Mouse (Mus musculus) lung, adult 18-20 months (tissue): ENCODE data around the gene Vmn1r86.
A peak's percentile ranks its signal among the peaks of the same experiment; 100 is the strongest.
"Not testable (repeated sequence)": the region's sequence is repeated elsewhere in the genome, so short reads cannot be mapped to it uniquely, and the experiment has no call there.

Experiments used
- DNase-seq, 2 experiments: peaks; one replicate each; pipeline ENCODE4 v3.0.0; 2022; ENCODE audit warnings: mixed read lengths in 2 of 2

Gene Vmn1r86

GRCm38 (mm10) chr7:13119817-13120216 is at the start of gene Vmn1r86:
Gene Vmn1r86 (minus strand): TSS chr7:13119917.
- no peak for DNase-seq

- DNase-seq, result no peak
Observed at GRCm38 (mm10) chr7:13159268-13159667, 39.6 kb upstream of the Vmn1r86 start, which contains the start of gene Vmn1r88. Gene Vmn1r88 (plus strand): TSS chr7:13159568.

- DNase-seq, result no peak
Observed at GRCm38 (mm10) chr7:13140057-13140456, 20.3 kb upstream of the Vmn1r86 start, which contains the start of gene Vmn1r87. Gene Vmn1r87 (minus strand): TSS chr7:13140157.

- no peak for DNase-seq
Observed at GRCm38 (mm10) chr7:13137340-13137739, 17.6 kb upstream of the Vmn1r86 start.

- no peak for DNase-seq
Observed at GRCm38 (mm10) chr7:13131856-13132255, 12.1 kb upstream of the Vmn1r86 start.

GRCm38 (mm10) chr7:13123554-13124153 is 3.9 kb upstream of the Vmn1r86 start:
- DNase-seq, result peak; percentile 2 to 9

- DNase-seq, result no peak
Observed at GRCm38 (mm10) chr7:13095073-13095472, 24.6 kb downstream of the Vmn1r86 start, which contains the start of gene Vmn1r85. Gene Vmn1r85 (minus strand): TSS chr7:13095173.

GRCm38 (mm10) chr7:13072293-13072692 is 47.4 kb downstream of the Vmn1r86 start:
- DNase-seq, result no peak

GRCm38 (mm10) chr7:13063399-13063798 is 56.3 kb downstream of the Vmn1r86 start:
- DNase-seq, result not testable (repeated sequence)

- no peak for DNase-seq
Observed at GRCm38 (mm10) chr7:13059536-13059935, 60.2 kb downstream of the Vmn1r86 start.

- no peak for DNase-seq
Observed at GRCm38 (mm10) chr7:13056913-13057700, 62.6 kb downstream of the Vmn1r86 start.

GRCm38 (mm10) chr7:13054287-13055010 is 65.3 kb downstream of the Vmn1r86 start, which contains the start of gene Mzf1:
Gene Mzf1 (minus strand): TSS chr7:13054764.
- DNase-seq, result peak; percentile 94 to 96

GRCm38 (mm10) chr7:13053961-13054286 is 65.8 kb downstream of the Vmn1r86 start:
- DNase-seq, result no peak

- no peak for DNase-seq
Observed at GRCm38 (mm10) chr7:13053501-13053900, 66.2 kb downstream of the Vmn1r86 start.

- DNase-seq, result no peak
Observed at GRCm38 (mm10) chr7:13053001-13053400, 66.7 kb downstream of the Vmn1r86 start.
